Mouse (Mus musculus): ENCODE data around the gene Ppp1r14c. TPM values are rescaled to one million over a fixed set of nuclear protein-coding genes. Genes with fewer than 3 reads are reported as not detected.
"Not testable (repeated sequence)": the region's sequence is repeated elsewhere in the genome, so short reads cannot be mapped to it uniquely, and the experiment has no call there.

The Ppp1r14c gene
- polyA plus RNA-seq, 1 experiment = 25.2 TPM

- 69% methylated on average over 3 of the region's 3 CpGs for WGBS
- TF ChIP-seq POLR2A (IDR thresholded peaks at IDR 0.05; ENCODE audit: borderline replicate concordance, extremely low read depth, low read depth, low read length) (no peak), CTCF (IDR thresholded peaks at IDR 0.05; ENCODE audit: insufficient read depth, low read length) (no peak)
- H3K4me1 ChIP-seq (ENCODE audit: control insufficient read depth, insufficient read depth, low read length) = peaks cover 2% of the 10 kb centered on the region; the same call in 1 of the 2 replicates
- DNase-seq = no peak
- H3K4me3 ChIP-seq (replicated peaks; ENCODE audit: extremely low read depth, low read depth, low read length) = no peak overlapping the region
Measured at GRCm38 (mm10) chr10:3411222-3411621, 45.4 kb downstream of the Ppp1r14c start.

- no peak for TF ChIP-seq POLR2A (IDR thresholded peaks at IDR 0.05; ENCODE audit: borderline replicate concordance, extremely low read depth, low read depth, low read length)
- no peak for TF ChIP-seq CTCF (IDR thresholded peaks at IDR 0.05; ENCODE audit: insufficient read depth, low read length)
- 62% methylated on average over 2 of the region's 2 CpGs for WGBS
- Histone ChIP-seq H3K4me1 (ENCODE audit: control insufficient read depth, insufficient read depth, low read length) (peaks cover 2% of the 10 kb centered on the region; the same call in 1 of the 2 replicates), H3K4me3 (replicated peaks; ENCODE audit: extremely low read depth, low read depth, low read length) (no peak overlapping the region)
- no peak for DNase-seq
Measured at GRCm38 (mm10) chr10:3411639-3412038, 45.8 kb downstream of the Ppp1r14c start.

GRCm38 (mm10) chr10:3414813-3415212 lies 49.0 kb downstream of the Ppp1r14c start:
- peaks cover 2% of the 10 kb centered on the region; the same call in 1 of the 2 replicates for H3K4me1 ChIP-seq (ENCODE audit: control insufficient read depth, insufficient read depth, low read length)
- DNase-seq = no peak
- no peak for TF ChIP-seq CTCF (IDR thresholded peaks at IDR 0.05; ENCODE audit: insufficient read depth, low read length)
- no peak for TF ChIP-seq POLR2A (IDR thresholded peaks at IDR 0.05; ENCODE audit: borderline replicate concordance, extremely low read depth, low read depth, low read length)
- WGBS = 55% methylated on average over 5 of the region's 5 CpGs
- H3K4me3 ChIP-seq (replicated peaks; ENCODE audit: extremely low read depth, low read depth, low read length) = no peak overlapping the region

- Histone ChIP-seq H3K4me3 (replicated peaks; ENCODE audit: extremely low read depth, low read depth, low read length) (no peak overlapping the region), H3K4me1 (ENCODE audit: control insufficient read depth, insufficient read depth, low read length) (peaks cover 2% of the 10 kb centered on the region; the same call in 1 of the 2 replicates)
- DNase-seq = no peak
- WGBS = 61% methylated on average over 4 of the region's 4 CpGs
- TF ChIP-seq POLR2A (IDR thresholded peaks at IDR 0.05; ENCODE audit: borderline replicate concordance, extremely low read depth, low read depth, low read length) (no peak), CTCF (IDR thresholded peaks at IDR 0.05; ENCODE audit: insufficient read depth, low read length) (no peak)
Measured at GRCm38 (mm10) chr10:3416565-3416964, 50.7 kb downstream of the Ppp1r14c start.

GRCm38 (mm10) chr10:3417408-3417807 lies 51.6 kb downstream of the Ppp1r14c start:
- no peak for DNase-seq
- Histone ChIP-seq H3K4me3 (replicated peaks; ENCODE audit: extremely low read depth, low read depth, low read length) (no peak overlapping the region), H3K4me1 (ENCODE audit: control insufficient read depth, insufficient read depth, low read length) (peaks cover 2% of the 10 kb centered on the region; the same call in 1 of the 2 replicates)
- WGBS = 50% methylated on average over 4 of the region's 4 CpGs
- no peak for TF ChIP-seq CTCF (IDR thresholded peaks at IDR 0.05; ENCODE audit: insufficient read depth, low read length)
- TF ChIP-seq POLR2A (IDR thresholded peaks at IDR 0.05; ENCODE audit: borderline replicate concordance, extremely low read depth, low read depth, low read length) = no peak

GRCm38 (mm10) chr10:3424016-3424415 lies 58.2 kb downstream of the Ppp1r14c start:
- Histone ChIP-seq H3K4me3 (replicated peaks; ENCODE audit: extremely low read depth, low read depth, low read length) (no peak overlapping the region), H3K4me1 (ENCODE audit: control insufficient read depth, insufficient read depth, low read length) (no peaks in the 10 kb centered on the region)
- no peak for DNase-seq
- no peak for TF ChIP-seq POLR2A (IDR thresholded peaks at IDR 0.05; ENCODE audit: borderline replicate concordance, extremely low read depth, low read depth, low read length)
- no peak for TF ChIP-seq CTCF (IDR thresholded peaks at IDR 0.05; ENCODE audit: insufficient read depth, low read length)

- TF ChIP-seq CTCF (IDR thresholded peaks at IDR 0.05; ENCODE audit: insufficient read depth, low read length) (no peak), POLR2A (IDR thresholded peaks at IDR 0.05; ENCODE audit: borderline replicate concordance, extremely low read depth, low read depth, low read length) (no peak)
Measured at GRCm38 (mm10) chr10:3427689-3428399, 62.0 kb downstream of the Ppp1r14c start.

GRCm38 (mm10) chr10:3434848-3435474 lies 69.1 kb downstream of the Ppp1r14c start:
- H3K4me3 ChIP-seq (replicated peaks; ENCODE audit: extremely low read depth, low read depth, low read length) = no peak overlapping the region
- no peaks in the 10 kb centered on the region; the same call in 1 of the 2 replicates for H3K4me1 ChIP-seq (ENCODE audit: control insufficient read depth, insufficient read depth, low read length)
- 86% methylated on average over 8 of the region's 8 CpGs for WGBS
- TF ChIP-seq POLR2A (IDR thresholded peaks at IDR 0.05; ENCODE audit: borderline replicate concordance, extremely low read depth, low read depth, low read length) (no peak), CTCF (IDR thresholded peaks at IDR 0.05; ENCODE audit: insufficient read depth, low read length) (no peak)
- DNase-seq = no peak

More at GRCm38 (mm10) chr10:3427689-3428399, 62.0 kb downstream of the Ppp1r14c start:
- no peak for DNase-seq
- 20% methylated on average over 3 of the region's 3 CpGs for WGBS
- Histone ChIP-seq H3K4me1 (ENCODE audit: control insufficient read depth, insufficient read depth, low read length) (no peaks in the 10 kb centered on the region; the same call in 1 of the 2 replicates), H3K4me3 (replicated peaks; ENCODE audit: extremely low read depth, low read depth, low read length) (no peak overlapping the region)

GRCm38 (mm10) chr10:3440722-3441471 lies 75.0 kb downstream of the Ppp1r14c start:
- no peak for TF ChIP-seq CTCF (IDR thresholded peaks at IDR 0.05; ENCODE audit: insufficient read depth, low read length)
- no peak for TF ChIP-seq POLR2A (IDR thresholded peaks at IDR 0.05; ENCODE audit: borderline replicate concordance, extremely low read depth, low read depth, low read length)
- DNase-seq = no peak
- H3K4me1 ChIP-seq (ENCODE audit: control insufficient read depth, insufficient read depth, low read length) = no peaks in the 10 kb centered on the region
- H3K4me3 ChIP-seq (replicated peaks; ENCODE audit: extremely low read depth, low read depth, low read length) = no peak overlapping the region
- WGBS = 57% methylated on average over 2 of the region's 2 CpGs

GRCm38 (mm10) chr10:3446748-3447147 lies 80.9 kb downstream of the Ppp1r14c start:
- not testable (repeated sequence) for H3K4me3 ChIP-seq (replicated peaks; ENCODE audit: extremely low read depth, low read depth, low read length); H3K4me1 ChIP-seq (ENCODE audit: control insufficient read depth, insufficient read depth, low read length); DNase-seq
- 67% methylated on average over 10 of the region's 10 CpGs for WGBS

Data from lung, adult 2 months (tissue).